In the genomic region with DNA sequence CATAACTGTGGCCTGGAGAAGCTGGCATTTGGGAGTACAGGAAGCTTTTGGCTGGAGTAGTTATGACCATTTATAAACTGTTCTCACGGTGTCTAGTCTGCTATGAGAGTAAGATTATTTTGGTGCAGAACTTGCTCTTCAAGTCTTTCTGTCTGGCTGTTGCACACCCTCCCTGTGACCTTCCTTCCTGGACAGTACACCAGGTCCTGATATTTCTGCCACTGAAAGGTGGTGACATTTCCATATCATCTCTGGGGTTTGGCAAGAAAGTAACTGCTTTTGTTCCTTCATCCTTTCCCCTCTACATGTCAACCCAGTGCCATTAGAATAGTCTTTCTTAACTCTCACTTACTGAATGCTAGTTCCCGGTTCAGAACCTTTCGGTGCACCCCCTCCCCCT, we compare ENCODE assay signal across 1 mouse cellular context.
TF ChIP-seq lines count a peak whose summit lies in the region.

No protein-coding gene starts in this region.

TF ChIP-seq in MEL, 35 proteins besides CTCF, POLR2A, EP300 and RAD21:
- TF ChIP-seq RCOR1 (IDR thresholded peaks at IDR 0.05; ENCODE audit: low read depth, low read length) (no peak), POLR2AphosphoS2 (IDR thresholded peaks at IDR 0.05; ENCODE audit: low read length) (no peak)
TF ChIP-seq in MEL: peak in this region for 0.
